Mouse (Mus musculus): ENCODE data around the gene Elp5.
A peak's percentile ranks its signal among the peaks of the same experiment; 100 is the strongest.

Gene Elp5

GRCm38 (mm10) chr11:69991711-69992110 is 9.4 kb upstream of the Elp5 start:
- DNase-seq (ENCODE audit: low spot score in 2 of 2), result no peak

- peak; percentile 92 to 94 for DNase-seq (ENCODE audit: low spot score in 2 of 2)
These were observed 8.8 kb upstream of the Elp5 start, which contains the start of gene Gabarap for GRCm38 (mm10) chr11:69990850-69991691. Gene Gabarap (plus strand): TSS chr11:69991143.

GRCm38 (mm10) chr11:69989949-69990348 is 7.6 kb upstream of the Elp5 start:
- DNase-seq (ENCODE audit: low spot score in 2 of 2), result no peak

GRCm38 (mm10) chr11:69984431-69984830 is 2.1 kb upstream of the Elp5 start:
- DNase-seq (ENCODE audit: low spot score in 2 of 2), result no peak

- no peak for DNase-seq (ENCODE audit: low spot score in 2 of 2)
These were observed 1.1 kb upstream of the Elp5 start for GRCm38 (mm10) chr11:69983377-69983776.

GRCm38 (mm10) chr11:69982877-69983276 is 560 bp upstream of the Elp5 start:
- DNase-seq (ENCODE audit: low spot score in 2 of 2), result no peak

- peak in 1 of 2 experiments; percentile 40 for DNase-seq (ENCODE audit: low spot score in 2 of 2)
These were observed 1.1 kb downstream of the Elp5 start, which contains the start of gene Ctdnep1 for GRCm38 (mm10) chr11:69981141-69981762. Gene Ctdnep1 (plus strand): TSS chr11:69981156.

GRCm38 (mm10) chr11:69980196-69981140 is 1.8 kb downstream of the Elp5 start:
- peak; percentile 89 to 93 for DNase-seq (ENCODE audit: low spot score in 2 of 2)

- DNase-seq (ENCODE audit: low spot score in 2 of 2), result no peak
These were observed 2.5 kb downstream of the Elp5 start for GRCm38 (mm10) chr11:69979827-69980195.

- DNase-seq (ENCODE audit: low spot score in 2 of 2), result no peak
These were observed 6.0 kb downstream of the Elp5 start for GRCm38 (mm10) chr11:69976271-69976670.

- DNase-seq (ENCODE audit: low spot score in 2 of 2), result no peak
These were observed 7.4 kb downstream of the Elp5 start for GRCm38 (mm10) chr11:69974907-69975306.

- no peak for DNase-seq (ENCODE audit: low spot score in 2 of 2)
These were observed 11.5 kb downstream of the Elp5 start for GRCm38 (mm10) chr11:69970775-69971174.

GRCm38 (mm10) chr11:69970222-69970621 is 12.1 kb downstream of the Elp5 start:
- DNase-seq (ENCODE audit: low spot score in 2 of 2), result no peak

- DNase-seq (ENCODE audit: low spot score in 2 of 2), result no peak
These were observed 13.5 kb downstream of the Elp5 start for GRCm38 (mm10) chr11:69968793-69969192.

GRCm38 (mm10) chr11:69966860-69967517 is 15.3 kb downstream of the Elp5 start:
- DNase-seq (ENCODE audit: low spot score in 2 of 2), result no peak

GRCm38 (mm10) chr11:69966006-69966859 is 16.1 kb downstream of the Elp5 start:
- DNase-seq (ENCODE audit: low spot score in 2 of 2), result no peak

- DNase-seq (ENCODE audit: low spot score in 2 of 2), result no peak
These were observed 16.9 kb downstream of the Elp5 start for GRCm38 (mm10) chr11:69965271-69966005.

- no peak for DNase-seq (ENCODE audit: low spot score in 2 of 2)
These were observed 17.6 kb downstream of the Elp5 start, which contains the start of gene Cldn7 for GRCm38 (mm10) chr11:69964650-69965270. Gene Cldn7 (plus strand): TSS chr11:69964779.

- no peak for DNase-seq (ENCODE audit: low spot score in 2 of 2)
These were observed 20.5 kb downstream of the Elp5 start for GRCm38 (mm10) chr11:69961841-69962240.

Data from spleen, postnatal 14 days (tissue).